Mouse (Mus musculus): ENCODE measurements around the gene Mcm2.
A peak's percentile ranks its signal among the peaks of the same experiment; 100 is the strongest.

Mcm2 gene

DNA sequence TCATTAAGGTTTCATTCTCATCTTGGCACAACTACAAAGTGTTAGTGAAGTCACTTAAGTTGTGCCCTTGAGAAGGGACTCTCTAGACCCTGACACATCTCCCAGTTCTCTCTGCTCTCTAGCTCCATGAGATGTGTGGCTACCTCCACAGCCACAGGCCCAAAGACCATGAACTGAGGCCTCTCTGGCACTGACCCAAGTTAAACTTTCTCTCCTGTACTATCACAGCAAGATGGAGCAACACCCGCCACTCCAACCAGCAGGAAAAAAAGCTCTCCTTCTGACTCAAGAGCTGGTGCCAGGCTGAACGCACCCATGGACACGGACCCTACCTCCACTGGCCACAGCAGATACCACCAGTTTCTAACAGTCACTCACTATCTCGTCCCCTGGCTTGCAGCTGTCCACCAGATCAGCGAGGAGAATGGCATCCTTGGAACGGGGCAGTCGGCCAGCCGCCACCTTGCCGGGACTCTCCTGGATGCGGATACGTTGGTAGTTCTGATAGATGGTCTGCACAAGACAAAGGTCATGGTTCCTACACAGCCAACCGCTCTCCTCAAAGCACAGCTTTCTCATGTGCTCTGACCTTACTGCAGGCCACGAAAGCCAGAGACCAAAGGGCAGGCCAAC, 9.1 kb downstream of the Mcm2 start:
- DNase-seq (ENCODE audit: low spot score): no peak

DNA sequence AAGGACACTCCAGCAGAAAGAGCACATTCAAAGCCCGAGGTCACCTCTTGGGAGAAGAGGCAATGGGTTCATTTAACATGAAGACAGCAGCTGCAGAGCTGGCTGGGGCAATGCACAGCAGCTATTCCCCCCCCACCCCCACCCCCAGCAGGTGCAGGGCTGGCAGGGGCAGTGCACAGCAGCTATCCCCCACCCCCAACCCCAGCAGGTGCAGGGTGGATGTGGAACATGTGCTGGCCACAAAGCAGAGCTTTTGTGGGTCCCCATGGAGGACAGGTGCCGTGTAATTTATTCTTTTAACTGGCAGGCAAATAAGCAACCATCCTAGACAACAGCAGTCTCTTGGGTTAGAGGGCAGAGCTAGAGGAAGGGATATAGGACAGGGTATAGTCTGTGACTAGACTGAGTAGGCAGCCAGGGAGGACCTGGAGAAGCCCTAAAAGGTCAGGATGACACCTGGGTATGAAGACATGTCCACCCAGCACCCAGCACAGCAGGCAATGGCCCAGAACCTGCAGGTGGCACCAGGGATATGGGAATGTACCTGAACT, 12.1 kb downstream of the Mcm2 start:
- no peak for DNase-seq (ENCODE audit: low spot score)

DNA sequence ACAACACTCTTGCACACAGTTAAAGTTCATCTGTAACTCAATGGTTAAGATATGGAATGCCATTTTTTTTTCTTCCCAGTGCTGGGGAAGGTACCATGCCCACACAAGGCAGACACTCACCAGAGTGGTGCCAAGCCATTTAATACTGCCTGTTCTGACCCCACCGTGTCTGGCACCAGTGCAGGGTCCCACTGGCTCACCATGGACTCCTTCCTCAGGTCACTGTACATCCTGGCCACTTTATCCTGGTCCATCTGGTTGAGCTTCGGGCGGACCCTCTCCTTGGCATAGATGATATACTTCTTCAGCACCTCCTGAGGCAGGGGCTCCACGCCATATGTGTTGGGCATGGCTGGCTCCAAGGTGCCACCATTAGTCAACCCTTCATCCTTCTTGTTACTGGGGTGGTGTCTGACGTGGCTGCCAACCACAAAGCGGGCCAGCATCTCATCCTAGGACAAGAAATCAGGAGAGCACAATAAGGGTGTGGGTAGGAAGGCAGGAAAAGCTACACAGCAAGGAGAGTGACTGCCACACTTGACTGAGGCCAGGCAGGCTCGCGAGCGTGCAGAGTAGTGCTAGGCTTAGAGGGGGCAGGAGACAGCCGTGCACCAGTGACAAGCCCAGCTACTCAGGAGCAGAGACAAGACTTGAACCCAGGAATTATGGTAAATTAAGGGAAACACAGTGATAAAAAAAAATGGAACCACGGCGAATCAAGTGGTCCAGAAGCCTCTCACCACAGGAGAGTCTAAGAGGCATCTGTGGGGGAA, 12.8 kb downstream of the Mcm2 start:
- DNase-seq (ENCODE audit: low spot score): no peak

DNA sequence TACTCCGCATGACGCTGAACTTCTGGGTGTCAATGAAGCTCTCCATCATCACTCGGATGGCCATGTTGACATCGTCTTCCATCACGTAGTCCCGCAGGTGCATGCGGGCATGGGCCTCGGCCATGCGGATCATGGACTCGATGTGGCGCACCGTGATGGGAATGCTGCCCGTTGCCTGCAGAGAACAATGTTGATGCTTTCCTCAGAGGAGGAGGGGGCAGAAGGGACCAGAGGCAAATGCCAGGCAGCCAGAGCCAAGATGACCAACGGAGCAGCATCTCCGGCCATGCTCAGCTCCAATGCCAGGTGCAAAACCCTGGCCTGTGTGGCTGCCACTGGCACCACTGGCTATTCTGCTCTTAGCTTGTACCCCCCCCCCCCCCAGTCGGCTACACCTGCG, 13.9 kb downstream of the Mcm2 start:
- DNase-seq (ENCODE audit: low spot score): no peak

DNA sequence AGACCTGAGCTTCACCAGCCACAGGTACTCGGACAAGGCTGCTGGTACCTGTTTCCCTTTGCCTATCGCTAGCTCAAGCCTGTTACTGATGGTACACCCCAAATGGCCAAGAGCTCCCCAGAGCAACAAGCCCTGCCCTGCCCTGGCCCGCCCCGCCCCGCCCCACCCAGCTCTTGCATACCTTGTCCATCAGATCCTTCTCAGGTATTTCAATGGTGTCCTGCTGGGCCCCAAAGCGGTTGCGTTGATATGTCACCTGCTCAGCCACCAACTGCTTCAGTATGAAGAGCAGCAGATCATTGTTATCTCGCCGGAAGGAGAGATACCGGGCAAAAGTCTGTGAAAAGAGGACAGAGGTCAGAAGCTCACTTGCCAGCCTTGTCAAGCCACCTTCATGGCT, 14.4 kb downstream of the Mcm2 start:
- no peak for DNase-seq (ENCODE audit: low spot score)

DNA sequence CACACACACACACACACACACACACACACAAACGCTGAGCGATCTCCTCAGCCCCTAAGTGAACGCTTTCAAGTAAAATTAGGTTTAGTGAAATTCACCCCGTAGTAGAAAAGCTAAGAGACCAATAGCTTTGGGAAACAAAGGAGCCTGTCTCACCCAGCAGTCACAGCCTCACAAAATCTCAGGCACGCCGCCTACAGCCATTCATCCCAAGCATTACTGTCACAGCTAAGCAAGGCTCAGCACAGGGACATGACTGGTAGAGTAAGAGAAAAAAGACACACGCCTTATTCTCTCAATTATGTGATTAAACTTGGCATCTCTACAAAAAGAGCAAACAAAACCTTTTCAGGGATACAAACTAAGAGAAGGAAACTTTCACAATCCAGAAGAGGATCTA, 17.2 kb downstream of the Mcm2 start:
- DNase-seq (ENCODE audit: low spot score): no peak

DNA sequence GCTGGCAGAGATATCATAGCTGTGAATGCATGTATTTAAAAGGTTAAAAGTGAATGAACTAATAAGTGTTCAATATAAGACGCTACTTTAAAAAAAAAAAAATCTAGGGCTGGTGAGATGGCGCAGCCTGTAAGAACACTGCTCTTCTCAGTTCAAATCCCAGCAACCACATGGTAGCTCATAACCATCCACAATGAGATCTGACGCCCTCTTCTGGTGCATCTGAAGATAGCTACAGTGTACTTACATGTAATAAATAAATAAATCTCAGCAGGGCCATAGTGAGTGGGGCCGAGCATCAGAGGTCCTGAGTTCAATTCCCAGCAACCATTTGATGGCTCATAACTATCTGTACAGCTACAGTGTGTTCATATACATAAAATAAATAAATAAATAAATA, 19.1 kb downstream of the Mcm2 start:
- DNase-seq (ENCODE audit: low spot score): no peak

DNA sequence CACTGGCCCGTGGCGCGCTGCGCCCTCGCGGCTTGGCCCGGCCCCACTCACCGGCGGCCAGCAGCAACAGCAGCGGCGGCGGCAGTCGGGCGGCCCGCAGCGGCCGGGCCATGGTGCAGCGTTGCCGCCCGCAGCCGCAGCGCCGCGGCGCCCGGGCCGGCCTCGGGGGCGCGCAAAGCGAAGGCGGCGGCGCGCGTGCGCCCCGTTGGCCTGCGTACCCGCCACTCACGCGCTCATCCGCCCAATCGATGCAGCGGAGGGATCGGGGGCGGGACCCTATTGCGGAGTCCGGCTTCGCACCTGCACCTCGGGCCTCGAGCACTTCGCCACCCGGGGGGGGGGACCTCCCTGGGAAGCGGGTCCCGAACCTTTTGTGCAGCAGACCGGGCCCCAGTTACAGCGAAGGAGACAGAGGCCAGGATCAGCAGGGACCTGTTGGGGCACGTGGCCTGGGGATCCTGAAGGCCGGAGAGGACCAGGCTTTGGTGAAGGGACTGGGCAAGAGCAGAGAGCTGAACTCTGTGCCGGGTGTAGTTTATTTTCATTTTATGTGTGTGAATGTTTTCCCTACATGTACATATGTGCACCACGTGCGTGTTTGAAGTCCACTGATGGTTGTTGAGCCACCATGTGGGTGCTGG, 23.6 kb downstream of the Mcm2 start, which contains the start of gene Podxl2:
TSS of gene Podxl2 (minus strand) at position 177 of the 641 bp plus-strand sequence.
- DNase-seq (ENCODE audit: low spot score): no peak

DNA sequence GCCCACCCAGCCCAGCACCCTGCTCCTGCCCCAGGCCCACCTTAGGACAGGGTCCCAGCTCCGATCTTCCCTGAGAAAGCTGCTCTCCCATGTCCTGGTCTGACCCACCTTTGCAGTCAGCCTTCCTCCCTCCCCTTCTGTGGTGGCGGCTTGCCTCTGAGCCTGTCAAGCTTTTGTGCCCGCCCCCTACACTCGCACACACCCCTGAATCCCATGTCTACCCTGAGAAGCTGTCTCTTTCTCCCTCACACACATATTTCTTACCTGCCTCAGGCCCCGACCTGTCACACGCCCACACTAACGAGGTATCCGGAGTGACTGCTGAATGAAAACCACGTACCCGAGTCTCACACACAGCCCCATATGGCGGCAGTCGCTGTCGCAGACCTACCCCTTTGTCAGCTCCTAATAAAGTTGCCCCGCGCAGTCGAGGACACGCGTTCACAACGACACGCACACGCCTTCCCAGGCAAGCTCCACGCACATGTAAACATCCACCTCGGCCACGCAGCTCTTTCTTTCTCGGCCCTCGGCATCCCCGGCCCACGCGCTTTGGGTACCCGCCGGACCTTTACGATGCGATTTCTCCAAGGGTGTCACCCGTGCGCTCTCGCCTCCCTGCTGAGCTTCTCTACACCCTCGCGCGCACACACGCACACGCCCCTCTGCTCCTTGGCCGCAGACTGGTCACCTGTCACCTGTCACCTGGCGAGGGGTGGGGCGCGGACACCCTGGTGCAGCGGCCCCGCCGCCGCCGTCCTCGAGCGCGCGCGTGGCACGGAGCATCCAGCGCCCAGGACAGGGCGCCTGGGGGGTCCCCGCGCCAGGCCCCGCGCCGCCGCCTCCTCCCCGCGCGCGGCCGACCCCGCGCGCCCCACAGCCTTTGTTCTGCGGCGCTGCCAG, 24.4 kb downstream of the Mcm2 start:
- no peak for DNase-seq (ENCODE audit: low spot score)

DNA sequence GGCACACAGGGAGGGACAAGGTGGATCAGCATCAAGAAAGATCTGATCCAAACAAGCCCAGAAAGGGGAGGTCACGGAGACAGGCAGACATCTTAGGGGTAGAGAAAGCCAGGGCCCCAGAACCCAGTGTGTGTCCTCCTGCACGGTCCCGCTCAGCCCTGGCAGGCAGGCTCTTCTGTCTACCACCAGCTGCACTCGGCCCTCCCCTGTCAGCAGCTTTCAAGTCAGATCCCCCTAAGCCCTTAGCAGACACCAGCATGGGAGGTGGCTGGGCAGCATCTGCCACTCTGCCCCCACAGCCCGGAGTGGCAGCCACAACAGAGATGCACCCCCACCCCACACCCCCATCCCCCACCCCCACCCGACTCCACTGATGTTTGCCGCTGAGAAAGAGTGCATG, 25.8 kb downstream of the Mcm2 start:
- no peak for DNase-seq (ENCODE audit: low spot score)

DNA sequence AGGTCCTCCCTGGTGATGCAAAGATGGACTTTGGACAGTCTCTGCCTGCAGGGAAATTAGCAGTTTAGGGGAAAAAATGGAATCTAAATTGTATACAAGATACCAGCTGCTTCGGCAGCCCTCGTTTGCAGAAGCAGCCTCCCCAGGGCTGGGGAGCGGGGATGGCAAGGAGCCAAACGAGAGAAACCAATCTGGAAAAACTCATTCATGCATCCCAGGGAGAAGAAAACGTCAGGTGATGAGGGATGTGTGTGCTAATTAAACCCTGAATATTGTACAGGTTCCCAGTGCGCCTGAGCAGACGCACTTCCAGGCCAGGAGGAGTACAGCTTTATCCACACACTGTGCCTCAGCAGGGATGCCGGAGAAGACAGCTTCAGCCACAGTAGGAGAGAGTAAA, 27.0 kb downstream of the Mcm2 start:
- peak; percentile 44 for DNase-seq (ENCODE audit: low spot score)

DNA sequence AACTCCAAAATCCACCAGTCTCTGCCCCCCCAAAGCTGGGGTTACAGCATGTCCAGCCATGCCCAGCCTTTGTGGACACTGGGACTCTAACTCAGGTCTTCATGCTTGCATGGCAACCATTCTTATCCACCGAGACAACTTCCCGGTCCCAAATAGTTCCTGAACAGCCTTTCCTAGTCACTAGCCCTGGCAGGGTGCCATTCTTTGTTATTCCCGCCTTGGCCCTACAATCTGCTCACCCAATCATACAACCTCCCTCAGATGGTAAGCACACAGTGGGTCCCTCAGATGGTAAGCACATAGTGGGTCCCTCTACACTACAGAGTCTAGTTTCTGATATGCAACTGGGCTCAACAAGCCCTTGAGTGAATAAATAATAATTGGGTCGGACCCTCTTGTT, 28.0 kb downstream of the Mcm2 start:
- DNase-seq (ENCODE audit: low spot score): no peak

DNA sequence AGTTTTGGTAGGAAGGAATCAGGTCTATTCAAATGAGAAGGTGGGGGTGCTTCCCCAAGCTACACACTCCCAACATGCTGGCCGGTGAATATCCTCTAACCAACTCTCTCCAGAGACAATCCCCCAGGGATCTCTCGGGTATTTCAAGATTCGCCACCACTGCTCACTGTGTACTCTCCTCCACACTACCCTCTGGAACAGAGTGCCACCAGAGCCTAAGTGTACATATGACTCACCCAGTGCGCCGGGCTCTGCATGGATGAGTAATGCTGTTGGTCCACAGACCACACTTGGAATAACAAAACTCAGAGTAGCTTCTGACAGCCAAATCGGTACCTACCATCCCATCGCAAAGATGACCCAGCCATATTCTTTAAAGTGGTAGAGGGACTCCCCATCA, 29.1 kb downstream of the Mcm2 start:
- peak; percentile 85 for DNase-seq (ENCODE audit: low spot score)

DNA sequence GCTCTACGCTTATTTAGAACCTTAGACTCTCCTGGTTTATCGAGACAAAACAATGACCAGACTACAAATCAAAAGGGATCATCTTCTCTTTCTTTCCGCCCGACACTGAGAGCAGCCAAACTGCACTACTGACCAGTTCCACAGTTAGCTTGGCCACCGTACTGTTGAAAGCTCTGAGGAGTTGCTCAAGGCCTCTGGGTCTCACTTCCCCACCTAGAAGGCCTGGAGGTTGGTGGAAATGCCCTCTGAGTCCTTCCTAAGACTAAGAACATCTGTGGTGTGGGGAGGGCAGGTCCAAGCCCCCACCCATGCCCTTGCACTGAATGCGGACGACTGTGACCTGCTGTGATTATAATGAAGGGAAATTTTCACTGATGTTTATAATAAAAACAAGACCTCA, 32.9 kb downstream of the Mcm2 start:
- no peak for DNase-seq (ENCODE audit: low spot score)

DNA sequence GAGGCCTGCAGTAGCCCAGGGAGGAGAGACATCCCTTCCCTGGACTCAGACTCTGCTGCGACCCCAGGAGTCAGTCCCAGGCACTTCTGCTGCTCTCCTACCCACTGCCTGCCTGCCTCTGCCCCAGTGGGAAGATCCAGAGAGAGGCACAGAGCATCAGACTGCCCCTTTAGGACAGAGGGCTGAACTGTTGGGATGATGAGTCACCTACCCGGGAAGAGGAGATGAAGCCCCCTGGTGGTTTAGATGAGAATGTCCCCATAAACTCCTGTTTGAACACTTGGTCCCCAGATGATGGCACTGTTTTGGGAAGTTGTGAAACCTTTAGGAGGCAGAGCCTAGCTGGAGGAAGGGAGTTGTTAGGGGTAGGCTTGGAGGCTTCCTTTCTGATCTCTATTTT, 37.7 kb downstream of the Mcm2 start:
- DNase-seq (ENCODE audit: low spot score): peak; percentile 87

DNA sequence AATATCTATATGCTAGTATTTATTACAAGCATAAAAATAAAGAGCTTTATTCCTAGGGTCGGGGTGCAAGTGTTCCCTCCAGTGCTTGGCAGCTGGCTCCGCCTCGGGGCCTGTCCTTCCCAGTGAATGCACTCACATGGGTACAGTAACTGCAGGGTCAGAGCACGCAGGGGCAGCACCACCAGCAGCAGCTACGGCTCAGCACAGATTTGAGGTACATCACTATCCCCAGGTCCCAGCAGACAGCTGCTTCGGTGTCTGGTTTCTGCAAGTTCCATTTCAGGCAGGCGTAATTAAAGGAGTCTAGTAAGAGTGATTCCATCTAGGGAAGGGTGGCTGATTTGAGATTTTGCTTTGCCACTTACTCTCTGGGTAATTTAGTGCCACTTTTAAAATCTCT, 40.2 kb downstream of the Mcm2 start:
- DNase-seq (ENCODE audit: low spot score): no peak

DNA sequence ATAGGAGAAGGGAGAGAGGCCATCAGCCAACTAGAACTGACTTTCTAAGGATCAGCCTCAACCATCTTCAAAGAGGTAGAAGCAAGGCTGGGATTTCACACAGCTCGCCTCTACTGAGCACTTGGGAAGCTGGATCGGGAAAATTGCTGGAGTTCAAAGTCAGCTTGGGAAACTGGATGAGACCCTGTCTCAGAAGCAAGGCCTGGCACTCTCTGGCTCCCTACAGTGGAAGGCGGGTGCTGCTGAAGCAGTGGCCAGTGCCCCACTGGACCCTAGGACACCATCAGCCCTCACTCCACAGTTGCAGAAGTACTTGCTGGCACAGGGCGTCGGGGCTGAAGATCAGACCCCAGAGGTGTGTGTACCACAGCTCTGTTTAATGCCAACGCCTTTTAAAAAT, 40.8 kb downstream of the Mcm2 start:
- DNase-seq (ENCODE audit: low spot score): no peak

DNA sequence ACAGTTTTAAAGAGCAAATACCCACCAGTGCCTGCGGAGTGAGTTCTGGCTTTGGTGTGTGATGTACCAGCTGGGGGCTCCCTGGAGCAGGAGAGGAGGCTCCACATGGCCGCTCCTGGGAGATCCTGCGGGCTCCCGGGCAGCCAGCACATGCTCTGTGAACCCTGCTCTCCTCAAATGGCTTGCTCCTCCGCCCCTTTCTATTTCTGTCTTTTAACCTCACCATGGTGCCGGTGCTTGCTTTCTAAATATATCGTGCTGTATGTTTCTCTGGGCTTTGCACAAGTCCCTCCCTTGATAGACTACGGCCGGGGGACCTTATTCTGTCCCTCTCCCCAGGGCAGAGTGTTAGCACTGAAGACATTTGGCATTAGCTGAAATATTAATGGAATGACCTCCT, 41.3 kb downstream of the Mcm2 start:
- peak; percentile 51 for DNase-seq (ENCODE audit: low spot score)

DNA sequence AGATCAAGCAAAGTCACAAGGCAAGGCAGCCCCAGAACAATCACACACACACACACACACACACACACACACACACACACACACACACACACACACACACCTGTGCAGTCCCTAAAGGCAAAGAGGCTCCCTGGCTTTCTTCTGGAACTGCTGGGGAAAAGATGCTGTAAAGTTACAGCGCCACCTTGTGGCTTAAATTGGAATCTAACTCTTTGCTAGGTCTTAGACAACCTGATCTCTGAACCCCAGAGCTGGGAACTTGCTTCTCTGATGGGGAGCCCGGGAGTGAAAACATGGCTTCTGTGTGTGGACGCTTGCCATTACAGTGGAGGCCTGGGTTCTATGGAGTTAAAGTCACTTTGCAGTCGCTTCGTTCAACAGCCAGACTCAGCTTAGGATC, 42.9 kb downstream of the Mcm2 start:
- peak; percentile 83 for DNase-seq (ENCODE audit: low spot score)

DNA sequence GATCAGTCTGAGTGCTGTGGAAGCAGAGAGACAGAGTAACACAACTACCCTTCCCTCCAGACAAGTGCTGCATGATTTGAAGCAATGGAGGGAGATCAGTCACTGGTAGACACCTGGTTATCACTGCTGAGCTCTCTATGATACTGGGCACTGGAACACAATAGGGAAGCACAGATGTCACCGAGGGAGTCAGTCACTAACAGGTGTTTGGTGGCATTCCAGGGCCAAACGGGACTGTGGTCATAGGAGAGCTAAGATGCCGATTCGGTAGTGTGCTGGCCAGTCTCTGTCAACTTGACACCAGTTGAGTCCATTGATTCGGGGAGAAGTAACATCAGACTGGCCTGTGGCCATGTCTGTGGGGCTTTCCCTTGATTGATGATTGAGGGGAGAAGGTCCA, 44.1 kb downstream of the Mcm2 start:
- no peak for DNase-seq (ENCODE audit: low spot score)

DNA sequence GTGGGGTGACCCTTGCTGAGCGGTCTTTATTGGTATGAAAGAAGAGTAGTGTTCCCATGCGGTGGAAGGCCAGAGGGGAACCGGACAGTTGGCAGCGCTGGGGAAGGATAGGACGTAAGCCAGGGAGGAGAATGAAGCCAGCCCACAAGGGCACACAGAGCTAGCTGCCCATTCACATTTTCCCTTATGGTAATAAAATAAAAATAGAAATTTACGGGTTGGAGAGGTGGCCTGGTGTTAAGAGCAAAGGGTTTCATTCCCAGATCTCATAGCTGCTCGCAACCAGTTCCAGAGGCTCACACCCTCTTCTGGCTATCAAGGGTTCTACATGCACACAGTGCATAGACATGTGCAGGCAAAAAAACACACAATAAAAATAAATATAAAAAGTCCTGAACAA, 48.5 kb downstream of the Mcm2 start:
- DNase-seq (ENCODE audit: low spot score): no peak

DNA sequence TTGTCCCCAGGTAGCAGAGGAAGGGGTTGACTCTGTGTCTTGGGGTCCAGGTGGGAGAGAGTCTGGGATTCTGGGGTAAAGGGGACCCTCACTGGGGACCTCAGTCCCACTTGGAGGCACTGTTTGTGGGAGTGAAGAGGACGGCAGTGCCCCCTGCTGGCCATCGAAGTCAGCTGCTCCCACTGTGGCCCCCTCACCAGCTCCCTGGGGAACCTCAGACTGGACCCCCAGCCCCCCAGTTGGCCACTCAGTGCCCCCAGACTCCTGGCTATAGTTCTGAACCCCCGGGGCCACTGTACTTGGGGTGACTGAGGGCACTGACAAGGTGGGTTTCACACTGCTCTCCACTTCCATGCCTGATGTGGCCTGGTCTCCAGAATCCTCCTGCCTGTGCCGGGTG, 49.3 kb downstream of the Mcm2 start:
- DNase-seq (ENCODE audit: low spot score): no peak

Measured in MN1 (cell line).